Mouse (Mus musculus): ENCODE results near the gene Tpx2. TPM values are rescaled to one million over a fixed set of nuclear protein-coding genes. Genes with fewer than 3 reads are reported as not detected.

The Tpx2 gene
- polyA plus RNA-seq, 1 experiment = 54.8 TPM

DNA sequence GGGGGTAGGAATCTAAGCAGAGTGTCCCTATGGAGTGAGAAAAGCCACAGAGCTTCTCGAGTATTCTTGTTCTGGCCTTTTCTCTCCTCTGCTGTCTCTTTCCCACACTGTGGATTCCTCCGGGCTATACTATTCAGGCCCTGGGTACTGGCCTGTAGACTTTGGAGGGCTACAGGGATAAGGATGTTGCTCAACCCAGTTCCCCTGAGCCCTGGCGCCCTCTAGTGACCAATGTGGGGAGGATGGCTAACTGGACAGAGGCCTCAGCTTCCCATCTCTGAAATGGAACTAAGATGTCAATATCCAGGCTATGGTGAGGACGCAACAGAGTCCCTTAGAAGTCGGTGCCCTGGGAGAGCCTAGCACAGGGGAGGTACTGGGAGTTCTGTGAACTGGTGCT, 85.8 kb downstream of the Tpx2 start:
- Histone ChIP-seq H3K4me3 (ENCODE audit: insufficient read depth, poor library complexity, severe bottlenecking) (no peak overlapping the region), H3K79me2 (ENCODE audit: control insufficient read depth, insufficient read depth) (peaks cover 44% of the 10 kb centered on the region)
- TF ChIP-seq FOSL1 (IDR thresholded peaks at IDR 0.05; ENCODE audit: insufficient read depth, low read length, poor library complexity, severe bottlenecking) = no peak
- no peak for TF ChIP-seq USF1 (IDR thresholded peaks at IDR 0.05; ENCODE audit: low read depth)
- no peak for TF ChIP-seq MAX (IDR thresholded peaks at IDR 0.05)
- peak; percentile 93 for TF ChIP-seq CEBPB (IDR thresholded peaks at IDR 0.05; ENCODE audit: low read depth)
- TF ChIP-seq CTCF (IDR thresholded peaks at IDR 0.05; ENCODE audit: control insufficient read depth, insufficient read depth, insufficient read length) = peak; percentile 75
- TF ChIP-seq MYOG (IDR thresholded peaks at IDR 0.05; ENCODE audit: control insufficient read depth, extremely low read depth, insufficient read length) = no peak
- no peak for TF ChIP-seq MYOD1 (IDR thresholded peaks at IDR 0.05; ENCODE audit: control insufficient read depth, insufficient read length, low read depth)

GRCm38 (mm10) chr2:152939846-152940245, 92.1 kb downstream of the Tpx2 start:
- no peak overlapping the region for H3K4me3 ChIP-seq (ENCODE audit: insufficient read depth, poor library complexity, severe bottlenecking)
- H3K79me2 ChIP-seq (ENCODE audit: control insufficient read depth, insufficient read depth) = no peaks in the 10 kb centered on the region
- no peaks in the 10 kb centered on the region for H3K36me3 ChIP-seq (ENCODE audit: control insufficient read depth, insufficient read depth)
- H3K79me3 ChIP-seq (ENCODE audit: low read depth) = no peaks in the 10 kb centered on the region
- H3K27me3 ChIP-seq (ENCODE audit: control insufficient read depth, insufficient read depth, insufficient read length) = peaks cover 36% of the 10 kb centered on the region
- H3ac ChIP-seq (ENCODE audit: control insufficient read depth, insufficient read length, low read depth) = no peak overlapping the region
- TF ChIP-seq CTCF (IDR thresholded peaks at IDR 0.05; ENCODE audit: control insufficient read depth, insufficient read depth, insufficient read length) = peak; percentile 62
- no peak for TF ChIP-seq MAX (IDR thresholded peaks at IDR 0.05)

More for the DNA sequence above, 85.8 kb downstream of the Tpx2 start:
- Histone ChIP-seq H3K36me3 (ENCODE audit: control insufficient read depth, insufficient read depth) (no peaks in the 10 kb centered on the region), H3ac (ENCODE audit: control insufficient read depth, insufficient read length, low read depth) (no peak overlapping the region), H3K27me3 (ENCODE audit: control insufficient read depth, insufficient read depth, insufficient read length) (no peaks in the 10 kb centered on the region), H3K79me3 (ENCODE audit: low read depth) (peaks cover 36% of the 10 kb centered on the region)

GRCm38 (mm10) chr2:152941106-152941505, 93.3 kb downstream of the Tpx2 start:
- H3K4me3 ChIP-seq (ENCODE audit: insufficient read depth, poor library complexity, severe bottlenecking) = no peak overlapping the region
- H3K36me3 ChIP-seq (ENCODE audit: control insufficient read depth, insufficient read depth) = no peaks in the 10 kb centered on the region
- H3K27me3 ChIP-seq (ENCODE audit: control insufficient read depth, insufficient read depth, insufficient read length) = peaks cover 49% of the 10 kb centered on the region
- TF ChIP-seq MAX (IDR thresholded peaks at IDR 0.05) (no peak), MYOD1 (IDR thresholded peaks at IDR 0.05; ENCODE audit: control insufficient read depth, insufficient read length, low read depth) (no peak), FOSL1 (IDR thresholded peaks at IDR 0.05; ENCODE audit: insufficient read depth, low read length, poor library complexity, severe bottlenecking) (no peak), CEBPB (IDR thresholded peaks at IDR 0.05; ENCODE audit: low read depth) (no peak), MYOG (IDR thresholded peaks at IDR 0.05; ENCODE audit: control insufficient read depth, extremely low read depth, insufficient read length) (no peak), USF1 (IDR thresholded peaks at IDR 0.05; ENCODE audit: low read depth) (no peak), CTCF (IDR thresholded peaks at IDR 0.05; ENCODE audit: control insufficient read depth, insufficient read depth, insufficient read length) (no peak)
- no peaks in the 10 kb centered on the region for H3K79me2 ChIP-seq (ENCODE audit: control insufficient read depth, insufficient read depth)
- no peaks in the 10 kb centered on the region for H3K79me3 ChIP-seq (ENCODE audit: low read depth)
- no peak overlapping the region for H3ac ChIP-seq (ENCODE audit: control insufficient read depth, insufficient read length, low read depth)

GRCm38 (mm10) chr2:152941776-152942175, 94.0 kb downstream of the Tpx2 start:
- H3K79me3 ChIP-seq (ENCODE audit: low read depth) = no peaks in the 10 kb centered on the region
- H3ac ChIP-seq (ENCODE audit: control insufficient read depth, insufficient read length, low read depth) = no peak overlapping the region
- peaks cover 56% of the 10 kb centered on the region for H3K27me3 ChIP-seq (ENCODE audit: control insufficient read depth, insufficient read depth, insufficient read length)
- no peaks in the 10 kb centered on the region for H3K36me3 ChIP-seq (ENCODE audit: control insufficient read depth, insufficient read depth)
- no peak overlapping the region for H3K4me3 ChIP-seq (ENCODE audit: insufficient read depth, poor library complexity, severe bottlenecking)
- TF ChIP-seq USF1 (IDR thresholded peaks at IDR 0.05; ENCODE audit: low read depth) = no peak
- no peak for TF ChIP-seq MYOD1 (IDR thresholded peaks at IDR 0.05; ENCODE audit: control insufficient read depth, insufficient read length, low read depth)
- no peak for TF ChIP-seq MYOG (IDR thresholded peaks at IDR 0.05; ENCODE audit: control insufficient read depth, extremely low read depth, insufficient read length)
- TF ChIP-seq MAX (IDR thresholded peaks at IDR 0.05) = no peak
- no peak for TF ChIP-seq FOSL1 (IDR thresholded peaks at IDR 0.05; ENCODE audit: insufficient read depth, low read length, poor library complexity, severe bottlenecking)
- TF ChIP-seq CTCF (IDR thresholded peaks at IDR 0.05; ENCODE audit: control insufficient read depth, insufficient read depth, insufficient read length) = no peak
- TF ChIP-seq CEBPB (IDR thresholded peaks at IDR 0.05; ENCODE audit: low read depth) = no peak
- H3K79me2 ChIP-seq (ENCODE audit: control insufficient read depth, insufficient read depth) = no peaks in the 10 kb centered on the region

DNA sequence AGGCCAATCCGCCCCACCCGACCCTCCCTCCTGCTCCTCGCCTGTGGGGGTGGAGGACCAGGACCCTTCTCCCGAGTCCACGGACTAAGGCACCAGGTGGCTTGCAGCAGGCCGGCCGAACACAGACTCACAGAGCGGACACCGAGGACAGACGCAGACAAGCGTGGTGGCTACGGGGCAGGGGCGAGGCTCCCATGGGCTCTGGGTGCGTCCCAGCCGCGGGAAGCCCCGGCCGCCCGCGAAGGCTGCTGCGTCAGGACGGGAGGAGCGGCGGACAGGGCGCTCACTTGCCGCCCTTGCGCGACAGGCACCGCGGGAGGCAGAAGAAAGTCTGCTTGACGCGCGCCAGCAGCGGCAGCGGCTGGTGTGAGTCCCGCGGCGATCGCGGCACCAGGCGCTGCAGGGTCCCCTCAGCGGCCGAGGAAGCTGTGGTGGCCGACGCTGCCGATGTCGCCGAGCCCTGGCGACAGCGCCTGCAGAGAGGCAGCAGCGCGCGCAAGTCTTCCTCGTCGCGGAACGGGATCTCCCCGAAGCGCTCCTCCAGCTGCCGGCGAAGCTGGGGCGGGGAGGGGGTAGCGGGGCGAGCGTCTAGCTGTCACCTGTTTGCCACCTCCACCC, 95.2 kb downstream of the Tpx2 start:
- Histone ChIP-seq H3ac (ENCODE audit: control insufficient read depth, insufficient read length, low read depth) (peak overlapping the region; percentile 44), H3K27me3 (ENCODE audit: control insufficient read depth, insufficient read depth, insufficient read length) (peaks cover 66% of the 10 kb centered on the region), H3K4me3 (ENCODE audit: insufficient read depth, poor library complexity, severe bottlenecking) (no peak overlapping the region), H3K36me3 (ENCODE audit: control insufficient read depth, insufficient read depth) (no peaks in the 10 kb centered on the region), H3K79me2 (ENCODE audit: control insufficient read depth, insufficient read depth) (no peaks in the 10 kb centered on the region), H3K79me3 (ENCODE audit: low read depth) (no peaks in the 10 kb centered on the region)
- TF ChIP-seq CTCF (IDR thresholded peaks at IDR 0.05; ENCODE audit: control insufficient read depth, insufficient read depth, insufficient read length) (no peak), CEBPB (IDR thresholded peaks at IDR 0.05; ENCODE audit: low read depth) (no peak), USF1 (IDR thresholded peaks at IDR 0.05; ENCODE audit: low read depth) (no peak), MYOD1 (IDR thresholded peaks at IDR 0.05; ENCODE audit: control insufficient read depth, insufficient read length, low read depth) (no peak), MYOG (IDR thresholded peaks at IDR 0.05; ENCODE audit: control insufficient read depth, extremely low read depth, insufficient read length) (no peak), MAX (IDR thresholded peaks at IDR 0.05) (no peak)

DNA sequence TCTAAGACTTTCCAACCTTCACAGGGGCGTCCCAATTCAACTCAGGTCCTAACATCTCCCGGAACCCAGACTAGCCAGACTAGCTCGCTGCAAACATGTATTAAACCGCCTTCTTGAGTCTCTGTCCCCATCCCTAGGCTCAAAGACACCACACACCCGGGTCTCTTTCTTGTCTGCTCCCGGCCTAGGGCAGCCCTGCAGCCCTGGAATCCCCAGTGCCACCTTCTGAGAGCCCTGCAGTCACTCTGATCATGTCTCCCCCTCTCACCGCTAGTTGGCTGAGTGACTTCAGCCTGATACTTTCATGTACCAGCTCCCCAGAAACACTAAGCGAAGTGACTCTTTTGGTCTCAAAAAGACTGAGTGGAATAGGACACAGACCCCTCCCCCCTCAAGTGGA, 95.8 kb downstream of the Tpx2 start:
- Histone ChIP-seq H3K79me2 (ENCODE audit: control insufficient read depth, insufficient read depth) (no peaks in the 10 kb centered on the region), H3K4me3 (ENCODE audit: insufficient read depth, poor library complexity, severe bottlenecking) (no peak overlapping the region), H3K79me3 (ENCODE audit: low read depth) (no peaks in the 10 kb centered on the region), H3K27me3 (ENCODE audit: control insufficient read depth, insufficient read depth, insufficient read length) (peaks cover 72% of the 10 kb centered on the region), H3ac (ENCODE audit: control insufficient read depth, insufficient read length, low read depth) (no peak overlapping the region), H3K36me3 (ENCODE audit: control insufficient read depth, insufficient read depth) (no peaks in the 10 kb centered on the region)
- TF ChIP-seq CEBPB (IDR thresholded peaks at IDR 0.05; ENCODE audit: low read depth) (no peak), CTCF (IDR thresholded peaks at IDR 0.05; ENCODE audit: control insufficient read depth, insufficient read depth, insufficient read length) (no peak), USF1 (IDR thresholded peaks at IDR 0.05; ENCODE audit: low read depth) (no peak), MYOD1 (IDR thresholded peaks at IDR 0.05; ENCODE audit: control insufficient read depth, insufficient read length, low read depth) (no peak), MAX (IDR thresholded peaks at IDR 0.05) (no peak), MYOG (IDR thresholded peaks at IDR 0.05; ENCODE audit: control insufficient read depth, extremely low read depth, insufficient read length) (no peak), FOSL1 (IDR thresholded peaks at IDR 0.05; ENCODE audit: insufficient read depth, low read length, poor library complexity, severe bottlenecking) (no peak)

Measured in C2C12 (cell line).